Mouse (Mus musculus) gastrocnemius, postnatal 14 days (tissue): ENCODE measurements around the gene Nr6a1. TPM values are rescaled to one million over a fixed set of nuclear protein-coding genes. Genes with fewer than 3 reads are reported as not detected.

Experiments used
- DNase-seq: peaks from one replicate; pipeline ENCODE4 v3.0.0; 2021; ENCODE audit warnings: mixed read lengths
- intact Hi-C: fragments of 180-260 bp; cut with DNase I; formaldehyde crosslinking; loops from one replicate; pipeline ENCODE4 v1.15.1; 2025; ENCODE audit warnings: low total_unique reads
- total RNA-seq, 2 experiments: library from RNA; stranded (reverse); gene quantifications; 2 replicates each; pipeline ENCODE4 v1.2.3; 2021

The Nr6a1 gene
- total RNA-seq, 2 experiments from 2014 or later: 1.5 to 2.1 TPM

GRCm38 (mm10) chr2:38939047-38939446, 11.6 kb upstream of the Nr6a1 start:
- DNase-seq: no peak
- intact Hi-C loops: loop anchor here (2.0 kb wide), 1 partner anchor 50 kb away; no protein-coding TSS in a partner anchor

- intact Hi-C loops: loop anchor here (2.0 kb wide), 1 partner anchor 51 kb away; no protein-coding TSS in a partner anchor
- DNase-seq: no peak
Measured at GRCm38 (mm10) chr2:38938007-38938406, 10.5 kb upstream of the Nr6a1 start.

GRCm38 (mm10) chr2:38937396-38937795, 9.9 kb upstream of the Nr6a1 start:
- intact Hi-C loops: no loop called here
- DNase-seq: no peak

- intact Hi-C loops: no loop called here
- DNase-seq: no peak
Measured at GRCm38 (mm10) chr2:38936721-38937378, 9.4 kb upstream of the Nr6a1 start.

- intact Hi-C loops: no loop called here
- DNase-seq: no peak
Measured at GRCm38 (mm10) chr2:38934936-38935335, 7.4 kb upstream of the Nr6a1 start.

GRCm38 (mm10) chr2:38933931-38934330, 6.4 kb upstream of the Nr6a1 start:
- no peak for DNase-seq
- intact Hi-C loops: no loop called here

- DNase-seq: peak; percentile 71
- intact Hi-C loops: no loop called here
Measured at GRCm38 (mm10) chr2:38931851-38932667, 4.6 kb upstream of the Nr6a1 start, which contains the start of gene Olfml2a. TSS of gene Olfml2a (plus strand) at chr2:38931978.

GRCm38 (mm10) chr2:38930269-38930668, 2.8 kb upstream of the Nr6a1 start:
- no peak for DNase-seq
- intact Hi-C loops: no loop called here

- intact Hi-C loops: no loop called here
- DNase-seq: peak; percentile 91
Measured at GRCm38 (mm10) chr2:38926145-38926891, 1.2 kb downstream of the Nr6a1 start.

GRCm38 (mm10) chr2:38925171-38926080, 2.1 kb downstream of the Nr6a1 start:
- DNase-seq: no peak
- intact Hi-C loops: no loop called here

- intact Hi-C loops: no loop called here
- no peak for DNase-seq
Measured at GRCm38 (mm10) chr2:38924571-38924970, 2.9 kb downstream of the Nr6a1 start.

GRCm38 (mm10) chr2:38923911-38924310, 3.6 kb downstream of the Nr6a1 start:
- intact Hi-C loops: no loop called here
- no peak for DNase-seq

GRCm38 (mm10) chr2:38923471-38923870, 4.0 kb downstream of the Nr6a1 start:
- intact Hi-C loops: no loop called here
- no peak for DNase-seq

GRCm38 (mm10) chr2:38921374-38921773, 6.1 kb downstream of the Nr6a1 start:
- intact Hi-C loops: no loop called here

GRCm38 (mm10) chr2:38916947-38917691, 10.4 kb downstream of the Nr6a1 start:
- DNase-seq: no peak
- intact Hi-C loops: no loop called here

More at GRCm38 (mm10) chr2:38921374-38921773, 6.1 kb downstream of the Nr6a1 start:
- DNase-seq: no peak

GRCm38 (mm10) chr2:38914965-38915364, 12.5 kb downstream of the Nr6a1 start:
- no peak for DNase-seq
- intact Hi-C loops: no loop called here

- DNase-seq: no peak
- intact Hi-C loops: no loop called here
Measured at GRCm38 (mm10) chr2:38914517-38914916, 13.0 kb downstream of the Nr6a1 start.

- no peak for DNase-seq
- intact Hi-C loops: no loop called here
Measured at GRCm38 (mm10) chr2:38908604-38909003, 18.9 kb downstream of the Nr6a1 start.
